Mouse (Mus musculus) embryonic facial prominence, embryonic 11.5 days (tissue): ENCODE data around the gene Nr1h4. TPM values are rescaled to one million over a fixed set of nuclear protein-coding genes. Genes with fewer than 3 reads are reported as not detected.

Experiments used
- ATAC-seq: fragments of 200-750 bp; cut with Nextera tagmentation; replicated peaks from 2 replicates; pipeline ENCODE4 v1.8.0; 2017; ENCODE audit warnings: low read depth; ENCODE audit not compliant: insufficient number of reproducible peaks, low FRiP score, low TSS enrichment
- DNase-seq: peaks from one replicate; pipeline ENCODE4 v3.0.0-alpha.2; 2015; ENCODE audit warnings: low spot score
- H3K27ac ChIP-seq: fragments of 300-500 bp; sonication (generic); replicated peaks from 2 replicates; pipeline ENCODE4 v1.5.1; 2014; ENCODE audit warnings: mild to moderate bottlenecking, low read depth, low read length, control low read depth
- H3K27me3 ChIP-seq: fragments of 300-500 bp; sonication (generic); 2 replicates; pipeline ENCODE4 v1.6.1; 2014; ENCODE audit warnings: mild to moderate bottlenecking, low read length, moderate library complexity, mixed read lengths; ENCODE audit not compliant: control insufficient read depth, insufficient read depth
- H3K36me3 ChIP-seq: fragments of 300-500 bp; sonication (generic); replicated peaks from 2 replicates; pipeline ENCODE4 v1.6.1; 2014; ENCODE audit warnings: low read depth, mild to moderate bottlenecking, low read length, moderate library complexity, mixed read lengths; ENCODE audit not compliant: control insufficient read depth, insufficient read depth
- H3K4me1 ChIP-seq: fragments of 300-500 bp; sonication (generic); 2 replicates; pipeline ENCODE4 v1.6.1; 2014; ENCODE audit warnings: low read length, mixed read lengths; ENCODE audit not compliant: control insufficient read depth, insufficient read depth
- H3K4me2 ChIP-seq: fragments of 300-500 bp; sonication (generic); 2 replicates; pipeline ENCODE4 v1.6.1; 2014; ENCODE audit warnings: low read depth, mild to moderate bottlenecking, control low read depth, low read length, moderate library complexity
- H3K4me3 ChIP-seq: fragments of 300-500 bp; sonication (generic); 2 replicates; pipeline ENCODE4 v1.5.1; 2014; ENCODE audit warnings: low read depth, low read length, control low read depth
- H3K9ac ChIP-seq: fragments of 300-500 bp; sonication (generic); replicated peaks from 2 replicates; pipeline ENCODE4 v1.6.1; 2014; ENCODE audit warnings: mild to moderate bottlenecking, control low read depth, low read length
- H3K9me3 ChIP-seq: fragments of 300-500 bp; sonication (generic); replicated peaks from 2 replicates; pipeline ENCODE4 v1.6.1; 2016; ENCODE audit warnings: mild to moderate bottlenecking, low read length, inconsistent platforms, mixed read lengths; ENCODE audit not compliant: control insufficient read depth
- WGBS: fragments of 180-500 bp; shearing (Covaris S2); extraction: QIAGEN DNeasy Blood & Tissue Kit; methylation state at CpG from one replicate; pipeline ENCODE4 v1.1.7; 2014; 5-methylcytosine and 5-hydroxymethylcytosine counted together
- polyA plus RNA-seq: library from polyadenylated mRNA; unstranded; fragments of >200 nt; fragmentation: Nextera tagmentation; extraction: Ambion mirVana; gene quantifications from 2 replicates; pipeline ENCODE4 v1.2.1, GENCODE M21; 2014

The Nr1h4 gene
- not detected in 2 replicates for polyA plus RNA-seq

- Histone ChIP-seq H3K27me3 (no peaks in the 10 kb centered on the region), H3K4me2 (no peak within 1 kb of the TSS), H3K9me3 (no peaks in the 10 kb centered on the region), H3K4me1 (no peaks in the 10 kb centered on the region), H3K27ac (no peak within 1 kb of the TSS), H3K4me3 (no peak within 1 kb of the TSS), H3K36me3 (no peaks in the 10 kb centered on the region), H3K9ac (no peak within 1 kb of the TSS)
- DNase-seq, result no peak
- 83% methylated on average over 17 of the region's 17 CpGs for WGBS
- ATAC-seq, result no peak
Observed at GRCm38 (mm10) chr10:89532929-89533727, at the start of gene Nr1h4. Nr1h4 (minus strand) TSS chr10:89533585.

GRCm38 (mm10) chr10:89578801-89579200 is 45.4 kb upstream of the Nr1h4 start:
- ATAC-seq (no peak), DNase-seq (no peak)
- Histone ChIP-seq H3K9ac (no peak overlapping the region), H3K4me1 (no peaks in the 10 kb centered on the region), H3K4me3 (no peak overlapping the region), H3K36me3 (no peaks in the 10 kb centered on the region), H3K9me3 (no peaks in the 10 kb centered on the region), H3K27ac (no peak overlapping the region), H3K4me2 (no peak overlapping the region), H3K27me3 (no peaks in the 10 kb centered on the region)
- WGBS, result 87% methylated on average over 4 of the region's 4 CpGs

- Histone ChIP-seq H3K4me3 (no peak overlapping the region), H3K4me1 (no peaks in the 10 kb centered on the region), H3K36me3 (no peaks in the 10 kb centered on the region), H3K27me3 (no peaks in the 10 kb centered on the region), H3K9me3 (no peaks in the 10 kb centered on the region), H3K9ac (no peak overlapping the region), H3K4me2 (no peak overlapping the region), H3K27ac (no peak overlapping the region)
- ATAC-seq (no peak), DNase-seq (no peak)
- 86% methylated on average over 3 of the region's 3 CpGs for WGBS
Observed at GRCm38 (mm10) chr10:89577666-89578065, 44.3 kb upstream of the Nr1h4 start.

GRCm38 (mm10) chr10:89573421-89573820 is 40.0 kb upstream of the Nr1h4 start:
- ATAC-seq (no peak), DNase-seq (no peak)
- no peak overlapping the region for H3K4me2 ChIP-seq
- H3K9ac ChIP-seq, result no peak overlapping the region
- no peaks in the 10 kb centered on the region for H3K4me1 ChIP-seq
- H3K9me3 ChIP-seq, result no peaks in the 10 kb centered on the region
- H3K27me3 ChIP-seq, result no peaks in the 10 kb centered on the region
- no peaks in the 10 kb centered on the region for H3K36me3 ChIP-seq
- H3K27ac ChIP-seq, result no peak overlapping the region
- no peak overlapping the region for H3K4me3 ChIP-seq
- WGBS, result 90% methylated on average over 3 of the region's 3 CpGs

DNA sequence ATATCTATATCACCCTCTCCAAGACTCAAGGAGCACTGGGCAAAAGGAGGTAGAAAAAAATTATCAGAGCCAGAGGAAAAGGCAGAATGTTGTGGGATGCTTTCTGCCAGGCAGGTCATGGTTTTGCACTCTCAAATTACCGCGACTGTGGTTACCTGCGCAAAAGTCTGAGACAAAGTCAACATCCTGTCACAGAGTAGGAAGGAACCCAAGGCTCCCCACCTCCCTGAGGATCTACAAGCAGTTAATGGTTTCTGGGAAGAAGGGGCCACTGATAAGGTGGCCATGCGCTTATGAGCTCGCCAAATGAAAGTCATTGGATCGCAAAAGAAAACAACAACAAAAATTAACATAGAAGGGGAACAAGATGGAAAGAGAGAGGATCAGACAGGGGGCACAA is 39.6 kb upstream of the Nr1h4 start:
- Histone ChIP-seq H3K27ac (no peak overlapping the region), H3K4me1 (no peaks in the 10 kb centered on the region), H3K4me3 (no peak overlapping the region), H3K4me2 (no peak overlapping the region), H3K9ac (no peak overlapping the region), H3K36me3 (no peaks in the 10 kb centered on the region), H3K27me3 (no peaks in the 10 kb centered on the region), H3K9me3 (no peaks in the 10 kb centered on the region)
- no peak for ATAC-seq
- 88% methylated on average over 6 of the region's 6 CpGs for WGBS
- no peak for DNase-seq

GRCm38 (mm10) chr10:89567391-89567790 is 34.0 kb upstream of the Nr1h4 start:
- H3K4me3 ChIP-seq, result no peak overlapping the region
- no peaks in the 10 kb centered on the region for H3K36me3 ChIP-seq
- WGBS, result 86% methylated on average over 2 of the region's 2 CpGs
- no peak for ATAC-seq
- no peak overlapping the region for H3K9ac ChIP-seq
- no peak for DNase-seq
- H3K4me2 ChIP-seq, result no peak overlapping the region
- no peaks in the 10 kb centered on the region for H3K27me3 ChIP-seq
- no peaks in the 10 kb centered on the region for H3K9me3 ChIP-seq
- no peak overlapping the region for H3K27ac ChIP-seq
- H3K4me1 ChIP-seq, result no peaks in the 10 kb centered on the region

DNA sequence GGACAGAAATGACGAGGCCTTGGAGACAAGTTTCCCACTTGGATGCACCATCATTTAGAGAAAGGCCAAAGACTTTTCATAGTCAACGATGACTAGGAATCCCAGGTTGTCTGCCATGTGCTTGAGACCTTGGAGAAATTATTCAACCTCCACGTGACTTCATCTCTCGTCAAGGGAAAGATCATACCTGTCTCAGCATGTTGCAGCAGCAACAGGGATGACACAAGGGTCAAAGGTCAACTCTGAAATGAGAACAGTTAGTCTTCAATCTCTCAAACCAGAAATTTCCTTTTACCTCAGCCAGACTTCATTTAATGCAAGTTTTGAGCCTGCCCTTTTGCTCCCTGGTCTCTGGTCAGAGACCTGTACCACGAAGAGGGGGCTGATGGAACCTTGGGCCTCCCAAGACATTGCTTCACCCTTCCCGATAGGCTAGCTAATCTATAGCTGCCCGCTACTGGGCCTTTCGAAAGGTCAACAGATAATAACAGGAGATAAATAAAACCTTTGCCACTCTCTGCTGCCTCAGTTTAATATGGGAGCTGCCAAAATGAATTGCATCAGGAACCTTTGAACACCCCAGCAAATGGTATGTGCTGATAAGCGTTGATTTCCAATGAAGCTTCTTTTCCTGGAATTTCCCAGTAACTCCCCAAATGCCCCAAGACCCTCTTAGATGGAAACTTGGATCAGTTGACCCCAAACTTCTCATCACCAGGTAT is 32.1 kb upstream of the Nr1h4 start:
- no peak for DNase-seq
- WGBS, result 89% methylated on average over 9 of the region's 9 CpGs
- Histone ChIP-seq H3K4me2 (no peak overlapping the region), H3K27me3 (no peaks in the 10 kb centered on the region), H3K9me3 (no peaks in the 10 kb centered on the region), H3K4me3 (no peak overlapping the region), H3K9ac (no peak overlapping the region), H3K27ac (no peak overlapping the region), H3K36me3 (no peaks in the 10 kb centered on the region), H3K4me1 (no peaks in the 10 kb centered on the region)
- ATAC-seq, result no peak

DNA sequence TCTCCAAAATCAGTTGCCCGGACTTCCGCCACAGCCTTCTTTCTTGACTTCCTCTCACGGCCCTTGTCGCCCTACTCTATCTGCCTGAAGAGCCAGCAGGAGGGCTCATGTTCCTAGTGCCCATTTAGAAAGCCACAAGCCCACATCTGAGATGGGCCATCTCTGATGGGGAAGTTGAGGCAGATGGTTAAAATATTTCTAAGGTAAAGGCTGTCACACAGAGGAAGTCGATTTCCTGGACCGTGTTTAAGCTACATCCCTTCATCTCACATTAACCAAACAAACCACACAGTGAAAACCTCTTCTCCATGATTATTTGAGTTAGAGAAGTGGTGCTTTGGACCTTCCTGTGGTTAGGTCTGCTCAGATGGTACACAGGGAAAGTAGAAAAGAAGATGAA is 28.7 kb upstream of the Nr1h4 start:
- Histone ChIP-seq H3K4me2 (no peak overlapping the region), H3K4me3 (no peak overlapping the region), H3K36me3 (no peaks in the 10 kb centered on the region), H3K27ac (no peak overlapping the region), H3K27me3 (no peaks in the 10 kb centered on the region), H3K9ac (no peak overlapping the region), H3K4me1 (no peaks in the 10 kb centered on the region), H3K9me3 (no peaks in the 10 kb centered on the region)
- ATAC-seq, result no peak
- WGBS, result 89% methylated on average over 6 of the region's 6 CpGs
- no peak for DNase-seq
